Mouse (Mus musculus): ENCODE data around the gene Ak5. TPM values are rescaled to one million over a fixed set of nuclear protein-coding genes. Genes with fewer than 3 reads are reported as not detected.

Ak5 gene
- polyA plus RNA-seq, 1 experiment from 2014 or later, result 1.9 TPM

GRCm38 (mm10) chr3:152620058-152620457 lies 48.1 kb downstream of the Ak5 start:
- H3K4me2 ChIP-seq (replicated peaks; ENCODE audit: low read depth), result no peak overlapping the region
- DNase-seq (ENCODE audit: low spot score) (no peak), ATAC-seq (ENCODE audit: low FRiP score, low TSS enrichment) (no peak)
- H3K36me3 ChIP-seq (ENCODE audit: control insufficient read depth, insufficient read depth, low read length), result no peaks in the 10 kb centered on the region
- 81% methylated on average over 11 of the region's 11 CpGs for WGBS
- H3K4me1 ChIP-seq (replicated peaks; ENCODE audit: control insufficient read depth, insufficient read depth), result no peaks in the 10 kb centered on the region
- H3K27ac ChIP-seq (replicated peaks), result no peak overlapping the region
- no peaks in the 10 kb centered on the region for H3K9me3 ChIP-seq (ENCODE audit: control insufficient read depth, low read length)
- H3K9ac ChIP-seq (ENCODE audit: low read length), result no peak overlapping the region
- TF ChIP-seq CTCF (IDR thresholded peaks at IDR 0.05; ENCODE audit: low read depth) (no peak), EP300 (optimal IDR thresholded peaks at IDR 0.05) (no peak)
- no peak overlapping the region for H3K4me3 ChIP-seq (ENCODE audit: low read depth, low read length)
- no peaks in the 10 kb centered on the region for H3K27me3 ChIP-seq (ENCODE audit: control insufficient read depth, insufficient read depth, low read length)

- Histone ChIP-seq H3K36me3 (ENCODE audit: control insufficient read depth, insufficient read depth, low read length) (no peaks in the 10 kb centered on the region), H3K27me3 (ENCODE audit: control insufficient read depth, insufficient read depth, low read length) (no peaks in the 10 kb centered on the region), H3K4me1 (replicated peaks; ENCODE audit: control insufficient read depth, insufficient read depth) (no peaks in the 10 kb centered on the region), H3K9ac (ENCODE audit: low read length) (no peak overlapping the region), H3K4me3 (ENCODE audit: low read depth, low read length) (no peak overlapping the region), H3K4me2 (replicated peaks; ENCODE audit: low read depth) (no peak overlapping the region), H3K27ac (replicated peaks) (no peak overlapping the region), H3K9me3 (ENCODE audit: control insufficient read depth, low read length) (no peaks in the 10 kb centered on the region)
- DNase-seq (ENCODE audit: low spot score), result no peak
- WGBS, result 77% methylated on average over 5 of the region's 5 CpGs
- no peak for TF ChIP-seq CTCF (IDR thresholded peaks at IDR 0.05; ENCODE audit: low read depth)
- no peak for TF ChIP-seq EP300 (optimal IDR thresholded peaks at IDR 0.05)
- no peak; the same call in 1 of the 2 replicates for ATAC-seq (ENCODE audit: low FRiP score, low TSS enrichment)
Observed at GRCm38 (mm10) chr3:152609076-152609475, 59.1 kb downstream of the Ak5 start.

GRCm38 (mm10) chr3:152605849-152606248 lies 62.3 kb downstream of the Ak5 start:
- ATAC-seq (ENCODE audit: low FRiP score, low TSS enrichment) (no peak), DNase-seq (ENCODE audit: low spot score) (no peak)
- no peaks in the 10 kb centered on the region for H3K4me1 ChIP-seq (replicated peaks; ENCODE audit: control insufficient read depth, insufficient read depth)
- no peaks in the 10 kb centered on the region for H3K27me3 ChIP-seq (ENCODE audit: control insufficient read depth, insufficient read depth, low read length)
- H3K9me3 ChIP-seq (ENCODE audit: control insufficient read depth, low read length), result no peaks in the 10 kb centered on the region
- 64% methylated on average over 11 of the region's 11 CpGs for WGBS
- H3K9ac ChIP-seq (ENCODE audit: low read length), result no peak overlapping the region
- H3K4me2 ChIP-seq (replicated peaks; ENCODE audit: low read depth), result no peak overlapping the region
- no peak for TF ChIP-seq CTCF (IDR thresholded peaks at IDR 0.05; ENCODE audit: low read depth)
- TF ChIP-seq EP300 (optimal IDR thresholded peaks at IDR 0.05), result no peak
- H3K36me3 ChIP-seq (ENCODE audit: control insufficient read depth, insufficient read depth, low read length), result no peaks in the 10 kb centered on the region
- H3K27ac ChIP-seq (replicated peaks), result no peak overlapping the region
- no peak overlapping the region for H3K4me3 ChIP-seq (ENCODE audit: low read depth, low read length)

- Histone ChIP-seq H3K4me1 (replicated peaks; ENCODE audit: control insufficient read depth, insufficient read depth) (no peaks in the 10 kb centered on the region), H3K9ac (ENCODE audit: low read length) (no peak overlapping the region), H3K27ac (replicated peaks) (no peak overlapping the region), H3K36me3 (ENCODE audit: control insufficient read depth, insufficient read depth, low read length) (no peaks in the 10 kb centered on the region), H3K27me3 (ENCODE audit: control insufficient read depth, insufficient read depth, low read length) (no peaks in the 10 kb centered on the region), H3K9me3 (ENCODE audit: control insufficient read depth, low read length) (no peaks in the 10 kb centered on the region), H3K4me2 (replicated peaks; ENCODE audit: low read depth) (no peak overlapping the region), H3K4me3 (ENCODE audit: low read depth, low read length) (no peak overlapping the region)
- 57% methylated on average over 6 of the region's 6 CpGs for WGBS
- ATAC-seq (ENCODE audit: low FRiP score, low TSS enrichment) (no peak), DNase-seq (ENCODE audit: low spot score) (no peak)
- TF ChIP-seq CTCF (IDR thresholded peaks at IDR 0.05; ENCODE audit: low read depth), result no peak
Observed at GRCm38 (mm10) chr3:152599679-152600078, 68.5 kb downstream of the Ak5 start.

GRCm38 (mm10) chr3:152596406-152597050 lies 71.6 kb downstream of the Ak5 start:
- whole genome bisulfite sequencing, result 83% methylated on average over 7 of the region's 7 CpGs
- no peak overlapping the region for H3K4me3 ChIP-seq (ENCODE audit: low read depth, low read length)
- DNase-seq (ENCODE audit: low spot score), result no peak
- H3K4me2 ChIP-seq (replicated peaks; ENCODE audit: low read depth), result no peak overlapping the region
- no peak for TF ChIP-seq EP300 (optimal IDR thresholded peaks at IDR 0.05)
- TF ChIP-seq CTCF (IDR thresholded peaks at IDR 0.05; ENCODE audit: low read depth), result no peak
- no peaks in the 10 kb centered on the region for H3K36me3 ChIP-seq (ENCODE audit: control insufficient read depth, insufficient read depth, low read length)
- no peaks in the 10 kb centered on the region for H3K9me3 ChIP-seq (ENCODE audit: control insufficient read depth, low read length)
- no peak overlapping the region for H3K9ac ChIP-seq (ENCODE audit: low read length)
- no peaks in the 10 kb centered on the region for H3K4me1 ChIP-seq (replicated peaks; ENCODE audit: control insufficient read depth, insufficient read depth)
- ATAC-seq (ENCODE audit: low FRiP score, low TSS enrichment), result no peak
- H3K27me3 ChIP-seq (ENCODE audit: control insufficient read depth, insufficient read depth, low read length), result no peaks in the 10 kb centered on the region
- H3K27ac ChIP-seq (replicated peaks), result no peak overlapping the region

GRCm38 (mm10) chr3:152592767-152593425 lies 75.3 kb downstream of the Ak5 start:
- H3K4me2 ChIP-seq (replicated peaks; ENCODE audit: low read depth), result no peak overlapping the region
- H3K27ac ChIP-seq (replicated peaks), result no peak overlapping the region
- 44% methylated on average over 8 of the region's 8 CpGs for WGBS
- ATAC-seq (ENCODE audit: low FRiP score, low TSS enrichment) (no peak), DNase-seq (ENCODE audit: low spot score) (no peak)
- no peaks in the 10 kb centered on the region for H3K4me1 ChIP-seq (replicated peaks; ENCODE audit: control insufficient read depth, insufficient read depth)
- TF ChIP-seq CTCF (IDR thresholded peaks at IDR 0.05; ENCODE audit: low read depth), result no peak
- no peak for TF ChIP-seq EP300 (optimal IDR thresholded peaks at IDR 0.05)
- H3K9ac ChIP-seq (ENCODE audit: low read length), result no peak overlapping the region
- H3K36me3 ChIP-seq (ENCODE audit: control insufficient read depth, insufficient read depth, low read length), result no peaks in the 10 kb centered on the region
- H3K27me3 ChIP-seq (ENCODE audit: control insufficient read depth, insufficient read depth, low read length), result no peaks in the 10 kb centered on the region
- no peaks in the 10 kb centered on the region for H3K9me3 ChIP-seq (ENCODE audit: control insufficient read depth, low read length)
- no peak overlapping the region for H3K4me3 ChIP-seq (ENCODE audit: low read depth, low read length)

Data from stomach, postnatal 0 days (tissue).